Mouse (Mus musculus) stomach, embryonic 15.5 days (tissue): ENCODE measurements around the gene Tcl1b3. TPM values are rescaled to one million over a fixed set of nuclear protein-coding genes. Genes with fewer than 3 reads are reported as not detected.
"Not testable (repeated sequence)": the region's sequence is repeated elsewhere in the genome, so short reads cannot be mapped to it uniquely, and the experiment has no call there.

Experiments
- ATAC-seq: fragments of 200-750 bp; cut with Nextera tagmentation; 2 replicates; pipeline ENCODE4 v1.8.0; 2017; ENCODE audit warnings: low read depth, moderate number of reproducible peaks, moderate TSS enrichment; ENCODE audit not compliant: insufficient read depth, low FRiP score
- H3K27ac ChIP-seq: fragments of 300-500 bp; sonication (generic); 2 replicates; pipeline ENCODE4 v1.5.1; 2015; ENCODE audit warnings: mild to moderate bottlenecking, inconsistent platforms
- H3K27me3 ChIP-seq: fragments of 300-500 bp; sonication (generic); replicated peaks from 2 replicates; pipeline ENCODE4 v1.6.1; 2015; ENCODE audit warnings: inconsistent platforms
- H3K36me3 ChIP-seq: fragments of 300-500 bp; sonication (generic); 2 replicates; pipeline ENCODE4 v1.6.1; 2015; ENCODE audit warnings: inconsistent platforms
- H3K4me1 ChIP-seq: fragments of 300-500 bp; sonication (generic); 2 replicates; pipeline ENCODE4 v1.6.1; 2015; ENCODE audit warnings: inconsistent platforms
- H3K4me2 ChIP-seq: fragments of 300-500 bp; sonication (generic); 2 replicates; pipeline ENCODE4 v1.6.1; 2015; ENCODE audit warnings: mild to moderate bottlenecking, inconsistent platforms
- H3K4me3 ChIP-seq: fragments of 300-500 bp; sonication (generic); replicated peaks from 2 replicates; pipeline ENCODE4 v1.5.1; 2015; ENCODE audit warnings: inconsistent platforms
- H3K9ac ChIP-seq: fragments of 300-500 bp; sonication (generic); 2 replicates; pipeline ENCODE4 v1.6.1; 2015; ENCODE audit warnings: inconsistent platforms
- H3K9me3 ChIP-seq: fragments of 300-500 bp; sonication (generic); 2 replicates; pipeline ENCODE4 v1.6.1; 2016; ENCODE audit warnings: inconsistent platforms
- WGBS: fragments of 180-500 bp; shearing (Covaris S2); methylation state at CpG from one replicate; pipeline ENCODE4 v1.1.7; 2015; 5-methylcytosine and 5-hydroxymethylcytosine counted together
- polyA plus RNA-seq: library from polyadenylated mRNA; unstranded; fragments of >200 nt; fragmentation: Nextera tagmentation; extraction: Ambion mirVana; gene quantifications from 2 replicates; pipeline ENCODE4 v1.2.1, GENCODE M21; 2015

The Tcl1b3 gene
- polyA plus RNA-seq, 1 experiment from 2014 or later: not detected

DNA sequence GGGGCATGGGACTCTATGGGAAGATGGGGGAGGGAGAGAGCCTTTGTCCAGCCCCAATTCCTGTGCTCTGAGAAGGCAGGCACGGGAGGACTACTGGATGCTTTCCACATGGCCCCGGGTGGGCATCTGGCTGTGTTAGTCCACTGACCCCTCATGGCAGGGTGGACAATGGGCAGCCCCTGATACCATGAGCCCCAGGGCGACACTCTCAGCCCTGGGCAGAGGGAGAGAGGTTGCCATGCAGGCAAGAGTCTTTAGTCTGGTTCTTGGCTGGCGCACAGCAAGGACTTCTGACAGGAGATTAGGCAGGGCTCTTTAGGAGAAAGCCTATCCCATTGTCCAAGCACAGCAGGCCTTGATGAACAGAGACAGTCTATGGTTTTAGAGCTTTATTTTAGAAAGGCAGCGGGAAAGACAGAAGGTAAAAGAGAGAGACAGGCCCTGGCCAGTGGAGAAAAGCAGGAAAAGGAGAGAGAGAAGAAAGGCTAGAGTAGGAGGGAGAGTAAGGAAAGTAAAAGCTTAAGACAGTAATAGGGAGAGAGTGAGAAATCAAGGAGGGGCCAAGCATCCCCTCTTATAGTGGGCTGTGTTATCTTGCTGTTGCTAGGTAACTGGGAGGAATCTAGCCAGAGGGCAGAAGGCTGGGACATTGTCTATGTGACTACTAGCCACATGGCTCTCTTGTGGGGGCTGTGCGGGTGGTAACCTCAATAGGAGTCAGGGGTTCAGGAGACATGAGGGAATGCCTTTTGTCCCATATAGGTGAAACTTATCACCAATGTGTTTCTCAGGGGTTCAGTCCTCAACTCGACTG lies 9.0 kb downstream of the Tcl1b3 start:
- H3K4me1 ChIP-seq, H3K9ac ChIP-seq, ATAC-seq, H3K27me3 ChIP-seq, H3K27ac ChIP-seq, H3K36me3 ChIP-seq, H3K4me2 ChIP-seq, H3K4me3 ChIP-seq, H3K9me3 ChIP-seq: not testable (repeated sequence)
- WGBS: 68% methylated on average over 7 of the region's 7 CpGs

DNA sequence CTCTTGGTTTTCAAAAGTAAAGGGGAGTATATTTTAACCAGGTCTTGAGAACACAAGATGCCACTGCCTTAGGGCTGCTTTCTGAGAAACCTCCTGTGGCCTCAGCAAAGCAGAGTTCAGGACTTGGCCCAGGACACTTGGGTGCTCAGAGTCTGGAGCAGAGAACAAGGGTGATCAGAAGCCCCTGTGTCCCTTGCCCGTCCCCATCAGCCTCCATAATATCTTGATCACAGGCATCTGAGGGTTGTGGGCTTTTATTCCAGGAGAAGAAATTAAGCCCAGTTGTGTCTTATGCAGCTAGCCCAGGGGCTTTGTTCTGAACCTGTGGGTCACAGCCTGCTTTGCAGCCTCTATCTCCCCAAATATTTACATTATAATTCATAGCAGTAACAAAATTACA lies 10.8 kb downstream of the Tcl1b3 start, which contains the start of gene Tcl1b4:
TSS of gene Tcl1b4 (plus strand) at position 301 of the 400 bp plus-strand sequence.
- 88% methylated on average over 1 of the region's 1 CpGs for WGBS
- not testable (repeated sequence) for H3K9ac ChIP-seq, H3K36me3 ChIP-seq, H3K27ac ChIP-seq, H3K4me3 ChIP-seq, H3K4me1 ChIP-seq, H3K4me2 ChIP-seq, ATAC-seq, H3K27me3 ChIP-seq, H3K9me3 ChIP-seq

DNA sequence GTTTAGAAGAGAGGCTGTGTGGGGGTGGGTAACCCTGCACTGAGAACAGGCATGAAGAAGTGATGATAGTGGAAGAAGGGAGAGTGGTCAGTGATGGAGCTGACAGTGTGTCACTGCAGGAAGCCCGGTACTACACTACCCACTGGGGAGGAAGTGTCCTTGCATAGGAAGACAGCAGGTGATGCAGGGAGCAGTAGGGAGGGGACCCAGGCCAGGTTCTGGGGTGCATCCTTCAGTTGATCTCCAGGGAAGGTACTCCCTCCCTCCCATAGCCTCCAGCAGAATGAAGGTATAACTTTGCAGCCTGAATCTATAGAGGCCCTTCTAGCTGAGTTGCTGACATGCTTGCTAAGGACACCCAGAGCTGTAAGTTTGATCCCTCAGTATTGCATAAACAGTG lies 16.2 kb downstream of the Tcl1b3 start:
- Histone ChIP-seq H3K4me2 (no peak overlapping the region), H3K4me1 (no peaks in the 10 kb centered on the region), H3K36me3 (no peaks in the 10 kb centered on the region), H3K27ac (no peak overlapping the region), H3K27me3 (no peaks in the 10 kb centered on the region), H3K4me3 (no peak overlapping the region), H3K9ac (no peak overlapping the region), H3K9me3 (no peaks in the 10 kb centered on the region)
- ATAC-seq: no peak
- WGBS: 47% methylated on average over 1 of the region's 1 CpGs

DNA sequence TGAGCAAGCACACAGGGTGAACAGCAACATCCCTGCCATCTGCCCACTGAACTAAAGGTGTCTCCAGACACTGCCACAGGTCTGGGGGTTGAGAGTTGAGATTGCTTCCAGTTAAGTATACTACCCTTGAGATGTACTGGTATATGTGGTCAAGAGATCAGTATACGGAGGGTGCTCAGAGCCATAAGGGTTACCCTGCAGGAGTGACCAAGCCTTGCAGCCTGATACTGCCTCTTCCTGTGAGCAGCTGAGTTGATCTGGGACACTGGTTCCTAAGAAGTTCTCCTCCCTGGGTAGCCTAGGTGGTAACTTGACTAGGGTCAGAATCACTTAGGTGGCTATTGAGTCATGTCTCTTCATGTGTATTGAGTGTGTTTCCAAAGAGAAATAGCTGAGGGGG lies 17.6 kb downstream of the Tcl1b3 start:
- no peak for ATAC-seq
- WGBS: 88% methylated on average over 1 of the region's 1 CpGs
- H3K27ac ChIP-seq: no peak overlapping the region

DNA sequence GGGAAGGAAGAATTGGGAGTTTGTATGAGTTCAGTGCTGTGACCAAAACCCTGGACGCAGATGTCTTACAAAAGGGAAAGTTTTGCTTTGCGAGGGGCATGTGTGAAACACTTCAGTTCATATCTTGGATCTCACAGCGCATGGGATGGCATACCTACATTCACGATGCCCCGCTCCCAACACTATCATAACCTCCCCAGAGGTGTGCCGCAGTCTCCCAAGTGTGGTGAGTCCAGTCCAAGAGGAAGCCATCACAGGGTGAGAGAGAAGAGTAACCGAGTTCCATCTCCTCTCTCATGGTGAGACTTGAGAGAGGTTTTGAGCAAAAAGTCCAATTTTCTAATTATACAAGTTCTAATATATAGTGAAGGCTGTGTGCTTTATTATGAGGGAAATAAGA lies 18.4 kb downstream of the Tcl1b3 start:
- Histone ChIP-seq H3K9ac (no peak overlapping the region), H3K27me3 (no peaks in the 10 kb centered on the region), H3K4me2 (no peak overlapping the region), H3K36me3 (no peaks in the 10 kb centered on the region), H3K4me3 (no peak overlapping the region), H3K27ac (no peak overlapping the region), H3K4me1 (no peaks in the 10 kb centered on the region), H3K9me3 (no peaks in the 10 kb centered on the region)
- no peak for ATAC-seq
- 92% methylated on average over 7 of the region's 7 CpGs for WGBS

More for the DNA sequence above, 17.6 kb downstream of the Tcl1b3 start:
- Histone ChIP-seq H3K36me3 (no peaks in the 10 kb centered on the region), H3K4me1 (no peaks in the 10 kb centered on the region), H3K9ac (no peak overlapping the region), H3K4me3 (no peak overlapping the region), H3K27me3 (no peaks in the 10 kb centered on the region), H3K4me2 (no peak overlapping the region), H3K9me3 (no peaks in the 10 kb centered on the region)

DNA sequence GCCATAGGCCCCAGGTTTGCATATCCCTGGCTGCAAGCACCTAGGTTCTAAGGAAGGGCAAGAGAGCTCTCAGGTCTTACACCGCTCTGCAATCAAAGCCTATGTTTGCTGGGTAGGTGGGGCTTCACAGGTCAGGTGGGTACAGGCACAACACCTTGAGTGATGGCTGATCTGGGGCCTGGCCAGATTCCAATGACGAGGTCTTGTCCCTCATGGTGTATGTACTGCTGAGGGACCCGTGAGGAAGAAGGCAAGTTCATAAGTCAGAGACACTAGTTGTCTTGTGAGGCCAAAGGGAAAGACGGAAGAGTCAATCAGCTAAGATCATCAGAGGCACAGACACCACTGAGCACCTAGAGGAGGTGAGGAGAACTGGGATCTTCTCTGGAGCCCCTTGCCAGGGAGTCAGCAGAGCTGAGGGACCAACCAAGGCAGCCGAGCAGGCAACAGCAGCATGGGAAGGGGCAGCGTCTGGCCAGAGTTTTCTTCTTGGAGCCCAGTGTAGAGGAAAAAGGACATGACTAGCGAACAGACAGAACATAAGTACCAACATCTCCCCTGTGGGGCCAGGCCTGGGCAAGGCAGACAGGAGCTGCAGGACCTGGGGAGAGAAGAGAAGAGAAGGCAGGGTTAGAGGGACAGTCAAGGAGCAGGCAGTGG lies 26.4 kb downstream of the Tcl1b3 start:
- ATAC-seq: no peak
- Histone ChIP-seq H3K27ac (no peak overlapping the region), H3K9ac (no peak overlapping the region), H3K4me1 (no peaks in the 10 kb centered on the region), H3K4me3 (no peak overlapping the region), H3K36me3 (no peaks in the 10 kb centered on the region), H3K4me2 (no peak overlapping the region), H3K27me3 (no peaks in the 10 kb centered on the region), H3K9me3 (no peaks in the 10 kb centered on the region)
- 78% methylated on average over 7 of the region's 7 CpGs for WGBS

DNA sequence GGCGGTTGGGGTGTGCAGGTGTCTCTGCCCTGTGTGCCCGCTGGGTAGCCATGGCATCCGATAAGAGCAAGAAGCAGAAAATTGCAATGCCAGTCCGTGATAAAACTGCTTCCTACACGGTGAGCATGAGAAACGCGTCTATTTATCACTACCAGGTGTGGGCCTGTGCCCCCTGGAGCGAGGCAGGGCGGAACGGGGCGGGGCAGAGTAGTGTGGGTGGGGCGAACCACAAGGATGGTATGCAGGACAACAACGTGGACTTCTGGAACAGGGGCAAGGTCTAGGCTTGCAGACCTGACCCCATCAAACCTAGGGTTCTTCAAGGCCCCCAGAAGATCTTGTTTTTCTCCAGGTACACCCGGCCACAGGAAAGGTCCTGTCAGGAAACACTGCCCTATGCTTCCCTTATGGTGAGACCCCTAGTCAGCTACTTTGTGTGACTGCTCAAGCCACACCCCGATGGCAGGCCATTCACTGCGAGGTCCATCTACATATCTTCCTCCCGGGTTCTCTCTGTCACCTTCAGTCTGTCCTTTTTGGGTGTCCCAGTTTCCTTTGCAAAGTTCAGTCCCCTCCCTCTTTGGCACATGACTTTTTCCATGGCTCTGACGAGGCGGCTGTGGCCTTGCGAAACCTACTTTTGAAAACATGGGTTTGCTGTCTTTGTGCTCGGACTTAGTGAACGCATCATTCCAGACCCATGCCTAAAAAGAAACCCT lies 31.9 kb downstream of the Tcl1b3 start, which contains the start of gene Tcl1:
TSS of gene Tcl1 (minus strand) at position 193 of the 719 bp plus-strand sequence.
- Histone ChIP-seq H3K4me1 (no peaks in the 10 kb centered on the region), H3K9ac (no peak within 1 kb of the TSS), H3K9me3 (no peaks in the 10 kb centered on the region), H3K36me3 (no peaks in the 10 kb centered on the region), H3K27me3 (no peaks in the 10 kb centered on the region), H3K27ac (no peak within 1 kb of the TSS), H3K4me2 (no peak within 1 kb of the TSS), H3K4me3 (no peak within 1 kb of the TSS)
- 87% methylated on average over 22 of the region's 22 CpGs for WGBS
- ATAC-seq: no peak

DNA sequence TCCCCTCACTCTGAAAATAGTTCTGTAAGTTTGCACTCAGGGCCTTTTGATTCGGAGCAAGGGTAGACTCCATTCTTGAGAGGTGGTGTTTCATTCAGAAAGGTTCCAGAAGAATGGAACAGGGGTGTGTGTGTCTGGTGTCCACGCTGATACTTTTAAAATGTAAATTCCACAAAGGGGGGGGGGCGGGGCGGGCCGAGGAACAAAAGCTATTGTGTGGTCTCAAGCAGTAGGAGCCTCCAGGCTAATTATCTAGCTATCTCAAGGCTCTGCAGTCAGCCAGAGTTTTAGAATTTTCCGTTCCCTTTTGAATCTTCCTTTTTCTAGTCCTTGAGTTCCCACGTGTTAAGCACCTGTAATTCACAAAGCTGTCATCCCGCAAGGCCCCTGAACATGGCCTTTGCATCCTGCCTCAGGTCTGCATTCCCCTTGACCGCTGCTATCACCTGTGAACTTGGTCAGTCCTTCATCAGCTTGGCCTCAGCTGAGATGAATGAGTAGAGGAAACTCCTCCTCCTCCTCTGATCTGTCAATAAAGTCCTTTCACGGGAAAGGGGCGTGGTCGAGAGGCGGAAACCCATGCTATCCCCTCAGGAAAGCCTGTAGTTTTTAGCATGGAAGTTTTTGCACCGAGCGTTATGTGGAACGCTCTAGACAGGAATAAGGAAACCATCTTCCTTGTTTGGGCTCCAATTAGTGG lies 33.9 kb downstream of the Tcl1b3 start:
- no peaks in the 10 kb centered on the region for H3K9me3 ChIP-seq
- WGBS: 54% methylated on average over 16 of the region's 16 CpGs
- H3K4me1 ChIP-seq: no peaks in the 10 kb centered on the region
- H3K36me3 ChIP-seq: no peaks in the 10 kb centered on the region
- no peak overlapping the region for H3K4me2 ChIP-seq
- no peak overlapping the region for H3K4me3 ChIP-seq
- H3K27ac ChIP-seq: no peak overlapping the region
- no peak overlapping the region for H3K9ac ChIP-seq
- no peak for ATAC-seq
- H3K27me3 ChIP-seq: no peaks in the 10 kb centered on the region

DNA sequence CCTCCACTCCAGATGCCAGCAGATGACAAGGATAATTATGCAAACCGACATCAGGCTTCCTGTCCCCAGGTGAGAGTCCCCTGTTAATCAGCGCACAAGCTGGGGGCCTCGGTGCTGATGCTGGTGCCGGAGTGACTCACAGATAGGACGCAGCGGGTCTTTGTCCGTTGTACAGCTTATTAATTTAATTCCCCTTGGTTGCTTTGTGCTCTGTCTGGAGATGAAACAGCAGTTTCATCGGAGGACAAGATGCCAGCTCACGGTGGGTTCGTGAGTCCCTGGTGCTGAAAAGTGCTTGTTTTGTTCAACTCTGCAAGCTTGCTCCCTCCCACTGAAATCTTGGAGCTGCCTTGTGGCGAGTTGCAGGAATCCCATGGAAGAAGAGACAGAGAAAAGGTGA lies 43.5 kb downstream of the Tcl1b3 start:
- WGBS: 61% methylated on average over 11 of the region's 11 CpGs
- Histone ChIP-seq H3K4me3 (no peak overlapping the region), H3K4me2 (no peak overlapping the region), H3K9ac (no peak overlapping the region), H3K36me3 (no peaks in the 10 kb centered on the region), H3K4me1 (no peaks in the 10 kb centered on the region), H3K27me3 (no peaks in the 10 kb centered on the region), H3K9me3 (no peaks in the 10 kb centered on the region), H3K27ac (no peak overlapping the region)
- no peak for ATAC-seq

DNA sequence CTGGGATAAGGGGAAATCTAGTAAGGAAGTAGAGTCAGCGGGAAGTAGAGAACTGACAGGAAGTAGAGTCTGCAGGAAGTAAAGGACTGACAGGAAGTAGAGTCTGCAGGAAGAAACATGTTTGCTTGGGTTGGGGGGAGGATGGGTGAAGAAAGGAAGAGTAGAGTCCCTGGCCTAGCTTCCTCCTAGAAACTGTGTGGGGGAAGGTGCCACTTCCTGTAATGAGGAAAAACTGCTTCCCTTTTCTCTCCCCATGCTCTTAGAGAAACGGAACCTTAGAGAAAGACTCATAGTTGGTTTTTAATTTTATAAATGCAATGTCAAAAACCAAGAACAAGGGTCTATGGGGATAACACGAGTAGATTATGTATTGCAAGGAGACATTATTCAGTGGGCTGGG lies 44.2 kb downstream of the Tcl1b3 start:
- Histone ChIP-seq H3K4me2 (no peak overlapping the region), H3K36me3 (no peaks in the 10 kb centered on the region), H3K27me3 (no peaks in the 10 kb centered on the region), H3K27ac (no peak overlapping the region), H3K4me3 (no peak overlapping the region), H3K9me3 (no peaks in the 10 kb centered on the region), H3K4me1 (no peaks in the 10 kb centered on the region), H3K9ac (no peak overlapping the region)
- 71% methylated on average over 3 of the region's 3 CpGs for WGBS
- no peak for ATAC-seq

DNA sequence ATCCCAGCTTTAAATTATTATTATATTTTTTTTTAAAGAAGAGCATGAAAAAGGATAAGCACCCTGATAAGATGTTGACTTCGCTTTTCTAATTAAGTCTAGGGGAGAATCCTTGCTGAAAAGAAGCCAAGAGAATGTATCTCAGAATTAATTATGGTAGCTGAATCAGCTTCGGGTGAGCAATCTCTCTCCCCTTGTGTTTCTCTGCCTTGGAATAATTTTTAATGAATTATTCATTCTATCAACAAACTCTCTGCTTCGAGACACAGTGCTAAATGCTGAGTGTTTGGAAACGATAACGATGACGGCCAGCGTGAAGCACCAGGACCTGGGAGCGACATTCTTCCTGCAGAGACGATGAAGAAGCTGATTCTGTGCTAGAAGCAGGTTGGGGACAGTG lies 48.2 kb downstream of the Tcl1b3 start:
- Histone ChIP-seq H3K9ac (no peak overlapping the region), H3K4me2 (no peak overlapping the region), H3K9me3 (no peaks in the 10 kb centered on the region), H3K4me1 (no peaks in the 10 kb centered on the region), H3K27me3 (no peaks in the 10 kb centered on the region), H3K36me3 (no peaks in the 10 kb centered on the region), H3K4me3 (no peak overlapping the region), H3K27ac (no peak overlapping the region)
- ATAC-seq: no peak
- 83% methylated on average over 9 of the region's 9 CpGs for WGBS
